Mouse (Mus musculus): ENCODE results near the gene Ccdc149. TPM values are rescaled to one million over a fixed set of nuclear protein-coding genes. Genes with fewer than 3 reads are reported as not detected.

Ccdc149 gene
- total and polyA plus RNA-seq, 3 experiments, result not detected

- Histone ChIP-seq H3K27ac (ENCODE audit: control insufficient read depth, low read depth, low read length) (no peak overlapping the region), H3K4me3 (ENCODE audit: control insufficient read depth in 1 of 2, insufficient read depth in 1 of 2, low read depth in 2 of 2, low read length in 2 of 2) (no peak overlapping the region)
These were observed 5.0 kb upstream of the Ccdc149 start for GRCm38 (mm10) chr5:52476292-52476701.

GRCm38 (mm10) chr5:52473988-52474387 is 2.7 kb upstream of the Ccdc149 start:
- H3K9me3 ChIP-seq (replicated peaks; ENCODE audit: insufficient read depth, low read length), result no peaks in the 10 kb centered on the region
- H3K36me3 ChIP-seq (ENCODE audit: control insufficient read depth in 1 of 2, insufficient read depth in 2 of 2, low read length in 2 of 2), result no peaks in the 10 kb centered on the region
- H3K79me2 ChIP-seq (ENCODE audit: control insufficient read depth, insufficient read depth, low read length, poor library complexity), result no peaks in the 10 kb centered on the region
- H3K27ac ChIP-seq (ENCODE audit: control insufficient read depth, low read depth, low read length), result no peak overlapping the region
- TF ChIP-seq KAT2A (conservative IDR thresholded peaks at IDR 0.05; ENCODE audit: low read depth, low read length) (no peak), TAL1 (IDR thresholded peaks at IDR 0.05; ENCODE audit: low read length) (no peak), MAFK (IDR thresholded peaks at IDR 0.05; ENCODE audit: borderline replicate concordance, low read depth, low read length) (no peak), RCOR1 (IDR thresholded peaks at IDR 0.05; ENCODE audit: low read depth, low read length) (no peak), MYB (IDR thresholded peaks at IDR 0.05; ENCODE audit: low read depth, low read length) (no peak), SMC3 (IDR thresholded peaks at IDR 0.05; ENCODE audit: low read depth, low read length) (no peak), NELFE (IDR thresholded peaks at IDR 0.05; ENCODE audit: low read depth, low read length) (no peak), NRF1 (IDR thresholded peaks at IDR 0.05; ENCODE audit: insufficient read depth, low read depth, low read length, poor library complexity, severe bottlenecking) (no peak)
- H3K9ac ChIP-seq (ENCODE audit: control insufficient read depth, low read depth, low read length, poor library complexity, severe bottlenecking), result no peak overlapping the region
- H3K4me3 ChIP-seq (ENCODE audit: control insufficient read depth in 1 of 2, insufficient read depth in 1 of 2, low read depth in 2 of 2, low read length in 2 of 2), result no peak overlapping the region
- no peaks in the 10 kb centered on the region for H3K27me3 ChIP-seq (ENCODE audit: control insufficient read depth in 1 of 2, insufficient read depth in 2 of 2, low read length in 2 of 2)
- H3K4me1 ChIP-seq (ENCODE audit: control insufficient read depth in 1 of 2, insufficient read depth in 2 of 2, low read length in 2 of 2), result no peaks in the 10 kb centered on the region
- DNase-seq (ENCODE audit: low read depth, low spot score), result no peak

More at GRCm38 (mm10) chr5:52476292-52476701, 5.0 kb upstream of the Ccdc149 start:
- Histone ChIP-seq H3K4me1 (ENCODE audit: control insufficient read depth in 1 of 2, insufficient read depth in 2 of 2, low read length in 2 of 2) (no peaks in the 10 kb centered on the region), H3K36me3 (ENCODE audit: control insufficient read depth in 1 of 2, insufficient read depth in 2 of 2, low read length in 2 of 2) (no peaks in the 10 kb centered on the region), H3K79me2 (ENCODE audit: control insufficient read depth, insufficient read depth, low read length, poor library complexity) (no peaks in the 10 kb centered on the region), H3K27me3 (ENCODE audit: control insufficient read depth in 1 of 2, insufficient read depth in 2 of 2, low read length in 2 of 2) (no peaks in the 10 kb centered on the region), H3K9me3 (replicated peaks; ENCODE audit: insufficient read depth, low read length) (no peaks in the 10 kb centered on the region), H3K9ac (ENCODE audit: control insufficient read depth, low read depth, low read length, poor library complexity, severe bottlenecking) (no peak overlapping the region)
- no peak for DNase-seq (ENCODE audit: low read depth, low spot score)
- TF ChIP-seq MYB (IDR thresholded peaks at IDR 0.05; ENCODE audit: low read depth, low read length) (no peak), EP300 (IDR thresholded peaks at IDR 0.05; ENCODE audit: low read depth in 1 of 2, low read length in 2 of 2) (no peak), RCOR1 (IDR thresholded peaks at IDR 0.05; ENCODE audit: low read depth, low read length) (no peak), MAZ (IDR thresholded peaks at IDR 0.05; ENCODE audit: low read depth, low read length) (no peak)

- no peaks in the 10 kb centered on the region for H3K4me1 ChIP-seq (ENCODE audit: control insufficient read depth in 1 of 2, insufficient read depth in 2 of 2, low read length in 2 of 2)
- H3K36me3 ChIP-seq (ENCODE audit: control insufficient read depth in 1 of 2, insufficient read depth in 2 of 2, low read length in 2 of 2), result no peaks in the 10 kb centered on the region
- no peak overlapping the region for H3K4me3 ChIP-seq (ENCODE audit: control insufficient read depth in 1 of 2, insufficient read depth in 1 of 2, low read depth in 2 of 2, low read length in 2 of 2)
- H3K79me2 ChIP-seq (ENCODE audit: control insufficient read depth, insufficient read depth, low read length, poor library complexity), result no peaks in the 10 kb centered on the region
- TF ChIP-seq POLR2AphosphoS5 (IDR thresholded peaks at IDR 0.05; ENCODE audit: borderline replicate concordance, low read depth, low read length), result no peak
- no peak for TF ChIP-seq GATA1 (IDR thresholded peaks at IDR 0.05; ENCODE audit: low read depth, low read length)
- no peak for TF ChIP-seq SIN3A (IDR thresholded peaks at IDR 0.05; ENCODE audit: low read length)
- TF ChIP-seq ZKSCAN1 (IDR thresholded peaks at IDR 0.05; ENCODE audit: low read depth, low read length), result no peak
- TF ChIP-seq NRF1 (IDR thresholded peaks at IDR 0.05; ENCODE audit: insufficient read depth, low read depth, low read length, poor library complexity, severe bottlenecking), result no peak
- TF ChIP-seq CHD2 (IDR thresholded peaks at IDR 0.05; ENCODE audit: low read length), result no peak
- TF ChIP-seq NELFE (IDR thresholded peaks at IDR 0.05; ENCODE audit: low read depth, low read length), result no peak
- TF ChIP-seq SMC3 (IDR thresholded peaks at IDR 0.05; ENCODE audit: low read depth, low read length), result no peak
- TF ChIP-seq MYB (IDR thresholded peaks at IDR 0.05; ENCODE audit: low read depth, low read length), result no peak
- TF ChIP-seq TBP (IDR thresholded peaks at IDR 0.05; ENCODE audit: low read depth, low read length), result no peak
- TF ChIP-seq MEF2A (IDR thresholded peaks at IDR 0.05; ENCODE audit: extremely low read depth, insufficient replicate concordance, low read depth, low read length, poor library complexity, severe bottlenecking), result no peak
- no peak for TF ChIP-seq ELF1 (IDR thresholded peaks at IDR 0.05; ENCODE audit: low read depth, low read length)
- no peak for TF ChIP-seq KAT2A (conservative IDR thresholded peaks at IDR 0.05; ENCODE audit: low read depth, low read length)
- H3K9me3 ChIP-seq (replicated peaks; ENCODE audit: insufficient read depth, low read length), result no peaks in the 10 kb centered on the region
- DNase-seq (ENCODE audit: low read depth, low spot score), result no peak
- no peaks in the 10 kb centered on the region for H3K27me3 ChIP-seq (ENCODE audit: control insufficient read depth in 1 of 2, insufficient read depth in 2 of 2, low read length in 2 of 2)
- H3K27ac ChIP-seq (ENCODE audit: control insufficient read depth, low read depth, low read length), result no peak overlapping the region
- no peak overlapping the region for H3K9ac ChIP-seq (ENCODE audit: control insufficient read depth, low read depth, low read length, poor library complexity, severe bottlenecking)
These were observed 770 bp downstream of the Ccdc149 start for GRCm38 (mm10) chr5:52470551-52470950.

All from MEL (cell line).